Mouse (Mus musculus): ENCODE results near the gene Obscn. TPM values are rescaled to one million over a fixed set of nuclear protein-coding genes. Genes with fewer than 3 reads are reported as not detected.
A peak's percentile ranks its signal among the peaks of the same experiment; 100 is the strongest.

The Obscn gene
- not detected for polyA plus RNA-seq (2017; shearing (Covaris generic))

DNA sequence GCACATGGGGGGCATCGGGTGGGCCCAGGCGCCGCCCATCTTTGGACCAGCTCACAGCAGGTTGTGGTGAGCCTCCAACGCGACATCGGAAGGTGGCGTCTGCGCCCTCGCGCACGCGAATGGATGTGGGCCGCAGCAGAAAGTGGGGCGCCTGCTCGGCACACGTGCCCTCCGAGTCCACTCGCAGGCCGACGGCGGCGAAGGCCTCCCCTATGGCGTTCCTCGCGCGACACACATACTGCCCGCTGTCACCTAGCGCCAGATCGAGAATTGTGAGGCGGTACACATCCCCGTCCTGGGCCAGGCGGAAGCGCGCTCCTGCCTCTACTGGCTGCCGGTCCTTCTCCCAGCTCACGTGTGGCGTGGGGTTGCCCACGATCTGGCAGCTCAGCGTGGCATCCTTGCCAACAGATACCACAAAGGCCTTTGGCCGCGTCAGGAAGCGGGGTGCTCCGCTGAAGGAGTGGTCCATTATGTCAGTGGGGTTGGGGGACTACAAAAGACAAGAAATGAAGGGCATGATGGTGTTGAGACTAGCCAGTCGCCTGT is at the start of gene Obscn:
Obscn (minus strand) TSS at position 499 of the 549 bp plus-strand sequence.
- ATAC-seq: no peak

DNA sequence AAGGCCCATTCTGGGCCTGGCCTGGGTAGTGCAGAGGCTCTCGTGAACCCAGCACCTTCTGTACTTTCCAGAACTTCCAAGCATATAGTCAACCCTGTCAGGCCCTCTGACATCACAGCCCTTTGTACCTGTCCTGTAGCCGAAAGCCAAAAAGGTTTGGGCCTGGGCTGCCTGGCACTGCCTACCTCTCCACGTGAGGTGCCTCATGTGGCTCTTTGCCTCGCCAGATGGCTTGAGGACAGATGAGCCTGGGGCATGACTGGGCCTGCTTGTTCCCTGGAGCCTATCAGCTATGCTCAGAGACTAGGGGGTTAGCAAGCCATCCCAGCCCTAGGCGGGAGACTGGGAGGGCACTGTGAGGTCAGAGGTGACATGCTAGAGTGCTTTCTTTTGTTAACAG is 49.3 kb upstream of the Obscn start:
- no peak for ATAC-seq

DNA sequence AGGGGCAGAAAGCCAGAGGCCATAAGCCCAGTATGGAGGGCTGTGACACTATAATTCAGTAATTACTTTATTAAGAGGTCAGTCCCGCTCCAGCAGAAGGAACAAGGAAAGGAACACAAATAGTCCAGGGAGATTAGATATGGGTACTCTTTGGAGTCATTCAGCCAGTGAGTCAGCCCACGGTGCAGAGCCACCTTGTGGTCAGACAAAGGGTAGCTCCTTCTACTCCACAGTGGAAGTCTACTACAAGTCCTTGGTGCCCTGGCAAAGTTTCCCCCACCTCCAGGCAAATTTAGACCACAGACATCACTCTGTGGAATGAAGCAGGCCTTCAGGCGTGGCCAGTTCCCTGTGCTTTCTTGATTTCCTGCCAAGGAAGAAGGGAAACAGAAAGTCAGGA is 47.6 kb upstream of the Obscn start:
- ATAC-seq: no peak

DNA sequence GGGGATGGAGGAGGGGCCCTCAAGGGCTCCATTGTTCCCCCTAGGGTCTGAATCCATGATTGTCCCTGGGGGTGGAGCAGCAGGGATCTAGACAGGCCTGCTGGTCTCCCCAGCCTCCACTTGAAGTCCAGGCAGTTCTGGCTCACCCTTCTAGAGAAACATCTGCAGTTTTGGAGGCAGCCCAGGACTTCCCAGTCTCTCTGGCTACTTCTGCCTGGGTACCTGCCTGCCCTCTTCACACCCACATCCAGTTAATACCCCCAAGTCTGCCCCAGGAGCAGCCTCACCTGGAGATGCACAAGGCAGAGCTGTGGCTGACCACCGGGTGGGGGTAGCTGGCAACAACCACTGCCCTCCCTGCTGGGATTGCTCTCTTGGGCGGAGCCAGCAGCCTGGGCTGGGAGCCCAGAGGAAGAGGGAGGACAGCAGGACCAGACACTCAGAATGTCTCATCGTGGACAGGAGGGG is 46.7 kb upstream of the Obscn start, which contains the start of gene Gjc2:
Gjc2 (minus strand) TSS at position 350 of the 468 bp plus-strand sequence.
- no peak for ATAC-seq

DNA sequence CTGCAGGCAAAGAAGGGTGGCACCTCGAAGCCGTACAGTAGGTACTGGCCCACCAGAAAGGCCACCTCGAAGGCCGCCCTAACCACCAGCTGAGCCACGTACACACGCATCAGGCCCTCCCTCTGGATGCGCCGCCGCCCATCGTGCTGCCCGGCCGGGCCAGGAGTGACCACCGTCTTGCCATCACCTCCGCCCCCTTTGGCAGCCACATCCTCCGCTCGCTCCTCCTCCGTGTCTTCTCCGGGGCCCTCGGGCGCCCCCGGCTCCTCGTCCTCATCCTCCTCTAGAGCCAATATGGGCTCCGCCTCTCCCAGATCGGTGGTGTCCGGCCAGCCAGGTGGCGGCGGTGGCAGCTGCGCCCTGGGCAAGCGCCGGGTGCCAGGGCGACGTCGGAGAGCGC is 40.7 kb upstream of the Obscn start:
- ATAC-seq: no peak

DNA sequence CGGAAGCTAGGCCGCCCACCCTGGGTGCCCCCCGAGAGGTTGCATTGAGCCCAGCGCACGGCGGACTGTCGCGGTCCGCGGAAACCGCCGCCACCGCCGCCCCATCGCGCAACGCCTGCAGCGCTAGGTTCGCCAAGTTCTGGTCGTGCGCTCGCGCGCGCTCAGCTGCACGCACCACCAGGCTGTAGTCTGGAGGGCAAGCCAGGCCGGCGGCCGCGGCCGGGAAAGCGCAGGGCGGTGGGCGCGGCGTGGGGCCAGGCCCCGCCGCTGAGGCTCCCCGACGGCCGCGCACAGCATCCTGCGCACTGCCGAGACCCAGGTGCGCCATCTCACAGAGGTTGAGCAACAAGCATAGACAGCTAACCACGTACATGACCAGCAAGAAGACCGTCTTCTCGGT is 40.3 kb upstream of the Obscn start:
- no peak for ATAC-seq

DNA sequence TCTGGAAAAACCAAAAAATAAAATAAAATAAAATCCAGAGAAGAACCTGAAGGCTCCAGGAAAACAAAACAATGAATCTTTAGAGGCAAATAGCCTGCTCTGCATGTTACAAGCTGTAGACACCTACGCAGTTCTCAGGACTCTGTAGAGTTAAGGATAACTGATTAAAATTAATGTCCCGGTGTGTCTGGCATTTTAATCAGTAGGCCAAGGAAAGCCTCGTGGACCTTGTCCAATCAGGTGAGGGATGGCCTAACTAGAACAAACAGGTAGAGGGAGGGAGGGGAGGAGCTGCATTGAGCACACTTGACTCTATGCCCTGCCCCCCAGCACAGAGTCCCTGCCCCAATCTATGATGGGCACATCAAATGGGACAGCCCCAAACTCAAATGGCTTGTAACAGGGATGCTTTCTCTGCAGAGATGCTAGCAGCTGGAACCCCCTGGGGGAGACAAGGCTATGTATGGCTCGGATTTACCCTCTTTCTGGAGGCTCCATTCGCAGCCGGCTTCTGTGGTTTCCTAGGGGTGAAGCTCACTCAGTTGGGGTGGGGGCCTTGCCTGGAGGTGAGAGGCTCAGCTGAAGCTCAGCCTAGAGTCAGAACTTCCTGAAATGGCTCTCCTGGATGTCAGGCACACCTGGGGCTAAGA is 38.1 kb upstream of the Obscn start:
- ATAC-seq: no peak

DNA sequence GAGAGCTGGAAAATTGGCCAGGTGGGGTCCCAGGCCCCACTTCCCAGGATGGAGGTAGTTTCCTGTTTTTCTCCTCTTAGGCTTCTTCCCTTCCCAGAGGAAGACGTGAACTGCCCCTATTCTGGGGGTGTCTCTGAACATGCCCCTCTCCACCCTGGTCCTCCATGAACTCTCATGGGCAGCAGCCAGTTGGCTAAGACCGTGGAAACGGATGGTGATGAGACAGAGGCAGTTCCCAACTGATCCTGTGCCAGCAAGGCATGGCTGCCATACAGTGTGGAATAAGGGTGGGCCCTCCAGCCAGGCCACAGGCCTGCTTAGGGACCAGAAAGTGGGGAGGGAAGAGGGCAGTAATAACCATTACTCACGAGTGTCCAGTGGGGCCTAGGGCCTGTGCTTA is 34.3 kb upstream of the Obscn start:
- ATAC-seq: no peak

DNA sequence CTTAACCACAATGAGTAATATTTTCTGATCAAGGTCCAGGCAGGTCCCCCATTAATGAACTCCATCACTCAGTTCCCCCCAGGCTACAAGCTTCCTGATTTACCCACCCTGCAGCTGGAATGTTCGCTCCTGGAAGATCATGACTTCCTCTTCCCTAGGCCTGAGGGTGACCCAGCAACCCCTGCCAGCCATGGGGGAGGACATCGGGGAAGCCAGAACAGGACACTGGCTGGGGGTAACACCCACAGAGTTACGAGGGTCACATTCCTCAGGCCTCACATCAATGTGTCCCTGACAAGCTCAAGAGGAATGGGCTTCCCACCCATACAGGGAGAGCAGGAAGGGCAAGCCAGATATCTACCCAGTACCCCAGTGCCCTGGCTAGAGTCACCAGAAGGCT is 33.6 kb upstream of the Obscn start:
- no peak for ATAC-seq

DNA sequence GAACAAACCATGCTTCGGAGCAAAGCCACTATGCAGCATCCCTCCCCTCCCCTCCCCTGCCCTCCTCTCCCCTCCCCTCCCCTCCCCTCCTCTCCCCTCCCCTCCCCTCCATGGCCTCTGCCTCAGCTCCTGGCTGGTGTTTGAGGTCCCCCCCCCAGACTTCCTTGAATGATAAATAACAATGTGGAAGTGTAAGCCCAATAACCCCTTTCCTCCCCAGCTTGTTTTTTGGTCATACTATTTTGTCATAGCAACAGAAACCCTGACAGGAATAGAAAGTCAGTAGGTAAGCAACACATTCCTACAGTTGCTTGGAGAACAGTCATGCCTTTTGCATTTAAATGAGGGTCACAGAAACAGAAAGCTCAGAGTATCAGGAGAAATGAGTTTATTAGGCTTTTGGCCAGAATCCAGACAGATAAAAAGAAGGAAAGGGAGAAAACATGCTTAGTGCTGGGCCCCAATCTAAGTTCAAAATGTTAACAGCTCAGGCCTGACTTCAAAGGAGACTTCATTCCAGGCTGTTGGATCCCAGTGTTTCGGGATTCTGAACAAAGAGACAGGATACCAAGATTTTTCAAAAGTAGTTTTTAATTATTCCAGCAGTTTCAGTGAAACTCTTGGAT is 29.5 kb upstream of the Obscn start:
- ATAC-seq: no peak

DNA sequence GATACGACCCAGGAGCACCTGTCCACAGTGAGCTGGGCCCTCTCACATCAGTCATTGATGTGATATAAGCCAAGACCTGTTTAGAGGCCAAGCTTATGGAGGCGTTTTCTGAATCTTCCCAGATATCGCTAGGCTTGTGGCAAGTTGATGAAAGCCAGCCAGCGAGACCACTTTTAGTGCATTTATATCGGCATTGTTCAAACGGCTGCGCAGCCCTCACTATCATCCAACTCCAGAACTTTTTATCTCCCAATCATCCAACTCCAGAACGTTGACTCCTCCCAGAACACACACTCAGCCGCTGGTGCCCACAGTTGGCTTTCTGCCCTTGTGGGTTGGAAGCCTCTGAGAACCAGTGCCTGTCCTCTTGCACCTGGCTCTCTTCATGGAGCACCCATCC is 28.2 kb upstream of the Obscn start:
- no peak for ATAC-seq

DNA sequence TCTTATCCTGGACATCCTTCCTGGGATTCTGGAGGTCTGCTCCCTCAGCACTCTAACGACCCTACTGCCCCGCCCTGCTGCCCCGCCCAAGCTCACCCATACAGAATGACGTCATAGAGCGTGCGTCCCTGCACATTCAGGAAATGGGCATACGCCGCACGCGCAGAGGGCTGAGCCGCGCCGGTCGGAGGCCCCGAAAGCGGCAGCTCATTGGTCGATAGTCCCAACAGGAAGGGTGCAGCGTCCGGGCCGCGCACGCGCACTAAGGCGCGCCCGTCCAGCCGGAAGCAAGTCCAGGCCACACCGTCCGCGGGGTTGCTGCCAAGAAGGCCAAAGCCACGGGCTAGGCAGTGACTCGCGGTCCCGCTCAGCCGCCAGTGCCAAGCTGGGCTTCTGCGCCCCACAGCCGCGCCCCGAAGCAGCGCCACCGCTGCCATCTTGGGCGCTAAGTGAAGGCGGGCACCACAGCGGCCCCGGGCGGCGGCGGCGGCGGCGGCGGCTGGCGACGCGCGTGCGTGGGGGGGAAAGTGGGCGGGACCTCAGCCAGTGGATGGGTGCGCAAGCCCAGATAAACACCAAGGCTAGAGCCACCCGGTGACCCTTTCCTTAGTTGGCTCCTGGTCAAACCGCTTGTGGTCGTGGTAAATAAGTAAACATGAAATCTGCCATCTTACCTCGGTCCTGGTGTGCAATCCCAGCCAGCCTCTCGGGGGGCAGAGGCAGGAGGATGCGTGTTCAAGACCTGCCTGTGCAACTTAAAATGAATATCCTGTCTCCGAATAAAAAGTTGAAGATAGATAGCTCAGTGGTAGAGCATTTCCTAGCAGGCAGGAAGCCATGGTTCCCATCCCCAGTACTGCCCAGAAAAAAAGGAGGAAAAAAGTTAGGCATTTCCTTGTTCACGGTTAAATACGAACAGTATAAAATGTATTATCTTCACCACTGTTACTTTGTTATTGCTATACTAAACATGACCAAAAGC is 27.3 kb upstream of the Obscn start, which contains the start of gene Iba57:
Iba57 (minus strand) TSS at position 485 of the 982 bp plus-strand sequence.
- ATAC-seq: peak; percentile 97

DNA sequence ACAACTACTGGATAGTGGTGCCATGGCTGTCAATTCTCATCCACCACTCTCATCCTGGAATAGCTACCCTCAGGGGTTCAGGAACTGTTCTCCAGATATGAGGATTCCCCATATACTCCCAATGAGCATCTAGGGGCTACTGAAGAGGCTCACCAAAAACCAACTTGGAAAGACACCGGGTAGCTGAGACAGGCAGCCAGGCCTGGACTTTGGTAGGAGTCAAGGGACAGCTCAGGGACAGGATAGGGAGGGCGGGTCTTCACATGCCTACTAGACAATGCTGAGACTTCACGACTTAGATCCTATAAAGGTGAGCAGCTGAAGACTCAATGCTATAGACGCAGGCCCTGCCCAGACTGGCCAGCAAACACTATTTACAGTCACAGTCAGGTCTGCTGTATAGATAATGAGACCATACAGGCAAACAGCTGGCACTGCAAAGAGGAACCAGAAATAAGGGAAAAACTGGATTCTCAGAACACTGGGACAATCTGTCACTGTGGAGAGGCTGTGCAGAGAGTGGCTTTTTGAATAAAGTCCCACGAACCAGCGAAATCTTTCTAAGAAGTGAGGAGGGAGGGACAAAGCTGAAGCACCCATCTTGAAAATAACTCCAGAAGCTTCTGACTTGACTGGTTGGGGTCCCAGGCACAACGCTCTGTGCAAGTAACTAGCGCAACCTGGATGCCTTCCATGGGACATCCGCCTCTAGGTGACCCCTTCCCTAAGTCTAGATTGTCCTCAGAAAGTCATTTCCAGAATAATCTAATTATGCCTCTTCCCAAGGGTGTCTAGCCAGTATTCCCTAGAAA is 26.4 kb upstream of the Obscn start:
- ATAC-seq: peak; percentile 4

DNA sequence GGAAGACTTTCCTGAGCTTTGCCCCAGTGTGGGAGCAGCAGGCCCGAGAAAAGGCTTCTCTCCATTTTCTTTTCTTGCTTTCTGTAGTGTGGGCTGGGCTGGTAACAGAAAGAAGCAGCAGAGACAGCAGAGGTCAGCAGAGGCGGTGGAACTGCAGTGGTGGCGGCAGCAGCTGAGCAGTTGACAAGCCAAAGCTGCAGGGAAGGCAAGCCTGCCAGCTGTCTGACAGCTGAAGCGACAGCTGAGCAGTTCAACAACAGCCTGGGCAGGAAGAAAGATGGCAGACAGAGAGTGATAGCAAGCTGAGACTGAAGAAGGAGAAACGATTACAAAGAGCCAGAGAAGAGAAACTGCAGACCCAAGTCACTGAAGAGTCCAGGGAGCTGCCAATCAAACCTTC is 25.2 kb upstream of the Obscn start:
- no peak for ATAC-seq

DNA sequence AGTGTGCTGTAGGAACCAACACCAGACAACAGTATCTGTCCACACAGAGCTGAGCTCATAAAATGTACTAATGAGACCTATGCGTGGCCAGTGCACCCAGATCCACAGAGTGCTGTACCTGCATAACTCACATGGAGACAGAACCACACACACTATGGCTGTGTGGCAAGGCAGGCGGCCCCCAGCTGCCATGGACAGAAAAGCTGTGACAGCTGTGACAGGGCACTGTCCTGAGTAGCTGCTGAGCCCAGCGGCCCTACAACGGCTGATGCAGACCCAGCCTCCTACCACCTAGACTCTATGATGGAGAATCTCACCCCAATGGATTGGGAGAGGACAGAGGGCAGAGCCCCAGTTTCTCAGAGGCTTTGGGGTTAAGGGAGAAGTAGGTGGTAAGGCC is 23.4 kb upstream of the Obscn start:
- no peak for ATAC-seq

DNA sequence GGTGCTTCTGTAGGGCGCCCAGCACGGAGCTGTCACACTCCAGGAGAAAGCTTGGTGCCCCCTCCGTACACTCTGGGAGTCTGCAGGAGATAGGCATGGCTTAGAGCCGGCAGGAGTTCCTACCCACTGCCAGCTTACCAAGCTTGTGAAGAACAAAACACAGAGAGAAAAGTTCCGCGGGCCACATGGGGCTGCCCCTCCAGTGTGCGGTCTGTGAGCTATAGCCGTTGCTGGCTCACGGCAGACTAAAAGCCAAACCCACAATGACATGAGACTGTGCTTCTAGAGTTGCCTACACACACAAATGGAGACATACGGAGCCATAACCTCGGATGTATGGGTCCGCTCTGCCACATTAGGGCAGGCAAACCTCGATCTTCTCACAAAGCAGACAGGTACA is 22.9 kb upstream of the Obscn start:
- ATAC-seq: no peak

DNA sequence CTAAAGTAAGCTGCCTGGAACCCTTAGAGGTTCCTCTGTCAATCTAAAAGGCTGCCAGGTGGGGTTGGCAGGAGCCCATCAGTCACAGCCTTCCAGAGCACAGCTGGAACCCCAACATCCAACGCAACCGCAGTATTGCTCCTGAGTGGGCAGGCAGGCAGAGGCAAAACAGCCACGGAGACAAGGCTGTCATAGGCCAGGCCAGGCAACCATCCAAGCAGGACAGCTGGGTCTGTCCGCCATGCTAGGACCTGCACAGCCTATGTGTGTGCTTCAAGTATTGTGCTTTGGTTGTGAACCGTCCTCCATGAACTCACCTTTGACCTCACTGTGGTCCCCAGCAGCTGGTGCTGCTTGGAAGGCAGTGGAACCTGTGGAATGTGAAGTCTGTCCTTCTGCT is 19.7 kb upstream of the Obscn start:
- no peak for ATAC-seq

DNA sequence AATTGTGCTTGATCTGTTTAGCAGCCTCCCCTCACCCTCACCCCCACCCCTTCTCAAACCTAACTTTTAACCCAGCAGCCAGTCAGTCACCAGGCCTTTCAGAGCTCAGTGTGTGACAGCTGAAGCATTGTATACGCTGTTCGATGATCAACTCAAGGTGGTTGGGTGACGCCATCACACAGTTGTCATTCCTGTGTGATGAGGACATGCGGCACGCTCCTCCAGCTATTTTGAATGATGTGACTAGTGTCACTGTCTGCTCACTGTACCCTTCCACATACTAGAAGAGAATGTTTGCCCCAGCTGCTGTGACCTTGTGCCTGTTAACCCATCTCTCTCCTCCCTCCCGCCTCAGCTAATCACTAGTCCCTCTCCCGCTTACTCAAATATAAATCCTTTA is 18.0 kb upstream of the Obscn start:
- ATAC-seq: no peak

DNA sequence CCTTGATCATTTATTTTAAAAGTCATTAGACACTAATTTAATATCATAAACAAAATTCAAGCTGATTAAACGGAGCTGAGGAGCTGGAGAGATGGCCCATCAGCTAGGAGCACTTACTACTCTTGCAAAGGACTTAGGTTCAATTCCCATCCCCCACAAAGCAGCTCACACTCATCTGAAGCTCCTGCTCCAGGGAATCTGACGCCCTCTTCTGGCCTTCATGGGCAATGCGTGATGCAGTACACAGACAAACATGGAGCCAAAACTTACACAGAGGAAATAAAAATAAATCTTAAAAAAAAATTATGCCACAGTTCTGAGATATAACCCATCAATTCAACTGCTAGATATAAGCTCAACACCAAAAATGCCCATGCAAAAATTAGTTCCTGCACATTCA is 15.5 kb upstream of the Obscn start:
- no peak for ATAC-seq

DNA sequence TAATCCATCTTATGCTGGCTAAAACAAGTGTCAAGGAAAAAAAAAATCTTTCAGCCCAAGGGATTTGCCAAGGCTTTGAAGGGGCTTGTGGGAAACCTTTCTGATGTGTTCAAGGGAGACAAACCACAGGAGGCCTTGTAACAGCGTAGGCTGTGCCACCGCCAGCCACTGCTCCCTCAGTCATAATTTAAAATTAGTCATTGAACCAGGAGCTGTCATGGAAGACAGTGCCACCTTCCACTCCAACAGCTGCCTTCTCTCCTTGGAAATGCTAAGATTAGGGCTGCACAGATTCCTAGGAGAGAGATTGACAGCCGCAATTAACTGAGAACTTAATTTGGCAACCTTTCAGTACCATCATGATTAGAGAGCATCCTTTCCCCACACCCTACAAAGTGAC is 13.1 kb upstream of the Obscn start:
- ATAC-seq: no peak

DNA sequence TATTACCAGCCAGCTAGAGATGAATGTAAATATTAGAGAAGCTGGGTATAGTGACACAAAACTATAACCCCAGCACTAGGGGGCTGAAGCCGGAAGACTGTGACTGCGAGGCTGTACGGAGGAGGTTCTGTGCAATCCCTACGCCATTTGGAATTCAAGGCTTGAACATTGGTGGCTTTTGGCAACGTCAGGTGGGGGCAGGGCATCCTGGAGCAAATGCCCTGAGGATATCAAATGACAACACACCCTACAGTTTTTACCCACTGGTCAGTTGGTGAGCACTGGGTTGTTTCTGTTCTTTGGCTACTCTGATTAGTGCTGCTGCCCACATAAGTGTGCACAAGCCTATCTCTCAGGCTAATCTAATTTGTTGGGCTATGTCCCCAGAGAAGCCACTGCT is 6.8 kb upstream of the Obscn start:
- ATAC-seq: no peak

DNA sequence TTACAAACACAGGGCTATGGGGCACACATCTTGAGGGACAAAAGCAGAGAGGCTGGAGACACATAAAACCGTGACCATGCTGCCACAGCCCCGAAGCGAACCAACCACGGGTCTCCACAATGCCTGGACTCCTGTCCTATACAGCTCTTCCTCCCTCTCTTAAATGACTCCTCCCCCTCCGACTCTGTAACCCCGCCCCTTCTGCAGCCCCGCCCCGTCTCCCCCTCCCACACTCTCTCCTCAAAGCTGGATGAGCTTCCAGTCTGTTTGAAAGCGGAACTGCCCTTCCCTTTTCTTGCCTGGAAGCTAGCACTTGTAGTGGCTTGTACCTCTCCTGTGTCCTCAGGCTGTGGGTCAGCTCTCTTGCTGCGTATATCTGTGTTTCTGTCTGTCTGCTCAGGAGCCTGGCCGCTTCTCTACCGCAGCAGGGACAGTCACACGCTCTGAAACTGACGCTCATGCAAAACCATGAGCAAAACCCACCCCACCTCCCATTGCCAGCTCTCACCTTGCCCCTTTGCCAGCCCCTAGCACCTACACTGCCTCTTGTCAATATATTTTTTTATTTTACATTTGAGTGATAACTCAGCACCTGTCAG is 5.7 kb upstream of the Obscn start:
- no peak for ATAC-seq

Data from activated CD4-positive, CD25-positive, alpha-beta regulatory T cell, adult 4 months (primary cell).